8 mouse cellular contexts compared by ENCODE assay signal in the genomic region with DNA sequence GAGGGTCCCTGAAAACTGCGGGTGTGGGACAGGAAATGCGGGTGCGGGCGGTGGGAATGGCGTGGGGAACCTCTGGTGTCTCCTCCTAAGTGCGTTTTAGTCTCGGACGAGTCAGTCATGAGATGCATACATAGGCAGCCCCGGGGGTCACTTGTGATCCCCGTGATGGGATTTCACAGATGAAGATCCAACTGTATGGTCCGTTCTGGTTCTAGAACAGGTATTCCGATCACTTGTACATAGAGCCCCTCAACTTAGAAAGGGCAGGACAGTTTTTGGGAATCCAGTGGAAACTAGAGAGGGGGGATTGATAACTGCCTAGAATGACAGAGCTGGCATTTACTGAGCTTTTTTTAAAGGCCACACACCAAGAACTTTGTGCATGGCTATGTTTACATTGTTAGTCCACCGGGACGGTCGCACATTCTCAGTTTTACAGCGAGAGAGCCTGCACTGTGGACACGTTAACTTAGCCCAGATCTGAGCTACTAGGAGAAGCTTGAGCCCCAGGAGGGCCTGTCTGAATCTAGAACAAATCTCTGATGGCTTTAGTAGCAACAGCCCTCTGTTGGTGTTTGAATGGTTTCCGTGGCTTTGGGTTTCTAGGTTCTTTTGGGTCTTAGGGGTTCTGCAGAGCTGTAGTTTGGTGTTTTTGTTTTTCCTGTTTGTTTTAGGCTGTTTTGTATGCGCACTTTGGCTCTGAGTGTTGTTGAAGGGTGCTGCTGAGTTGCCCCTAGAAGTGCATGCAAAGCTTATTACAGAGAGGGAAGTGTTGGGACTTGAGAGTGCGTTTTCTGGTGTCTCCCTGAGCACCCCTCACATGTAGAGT. TPM values are rescaled to one million over a fixed set of nuclear protein-coding genes. Genes with fewer than 3 reads are reported as not detected.
DNase-seq lines count a peak whose midpoint lies in the region; ATAC-seq lines count a peak whose summit lies in the region.

No protein-coding gene starts in this region.

- DNase-seq in right cerebral cortex, adult 18-20 months: peak; percentile 14
- no peak for DNase-seq in right cerebral cortex, postnatal 10 days (ENCODE audit: low spot score in 2 of 2)
- peak; percentile 40 for DNase-seq in brain, adult 2 months (ENCODE audit: low read depth, low spot score)
- peak; percentile 25 for DNase-seq in forebrain, embryonic 10.5 days (ENCODE audit: extremely low spot score, low spot score)
- peak; percentile 32 for DNase-seq in kidney, adult 18-20 months
- peak; percentile 5 for DNase-seq in lung, postnatal 25 days (ENCODE audit: low spot score)
- peak; percentile 15 for DNase-seq in thymus, postnatal 25 days

- H3K9me3 ChIP-seq in forebrain, embryonic 10.5 days: no peaks in the 10 kb centered on the region

- no peaks in the 10 kb centered on the region for H3K27me3 ChIP-seq in forebrain, embryonic 10.5 days (ENCODE audit: poor library complexity, severe bottlenecking)

- peak overlapping the region; percentile 96 for H3K4me3 ChIP-seq in forebrain, embryonic 10.5 days

- WGBS in forebrain, embryonic 10.5 days: 2% methylated on average over 20 of the region's 20 CpGs

- no peak for ATAC-seq in activated CD4-positive, CD25-positive, alpha-beta regulatory T cell, adult 4 months

- H3K27ac ChIP-seq in forebrain, embryonic 10.5 days: peak overlapping the region; percentile 99

- peaks cover 53% of the 10 kb centered on the region for H3K4me1 ChIP-seq in forebrain, embryonic 10.5 days

- peaks cover 4% of the 10 kb centered on the region for H3K36me3 ChIP-seq in forebrain, embryonic 10.5 days (replicated peaks)

RNA-seq across cellular contexts. Expression of a gene that starts 0.8 kb away (rescaled TPM):
- polyA plus RNA-seq in forebrain, embryonic 10.5 days (2016; fragmentation: Nextera tagmentation; extraction: Ambion mirVana): 4.0 and 4.1 TPM in 2 replicates
- polyA plus RNA-seq in activated CD4-positive, CD25-positive, alpha-beta regulatory T cell, adult 4 months (2017; shearing (Covaris generic)): under 1 TPM; 0.68 to 0.70 TPM

RNA-seq across cellular contexts. Expression of a gene that starts 1.0 kb away (rescaled TPM):
- polyA plus RNA-seq in forebrain, embryonic 10.5 days (2016; fragmentation: Nextera tagmentation; extraction: Ambion mirVana): 83.5 and 88.8 TPM in 2 replicates
- 1 to 10 TPM; 2.6 to 5.3 TPM for polyA plus RNA-seq in activated CD4-positive, CD25-positive, alpha-beta regulatory T cell, adult 4 months (2017; shearing (Covaris generic))

Comparison
In these comparisons a context has a peak if more than half of its experiments do, and no peak if none do; other contexts are left out.
1. DNase-seq: peak in right cerebral cortex, adult 18-20 months (single experiment), brain, adult 2 months (single experiment), forebrain, embryonic 10.5 days (single experiment), kidney, adult 18-20 months (single experiment), lung, postnatal 25 days (single experiment) and thymus, postnatal 25 days (single experiment); none in right cerebral cortex, postnatal 10 days (0 of 2).
2. RNA of a gene that starts 1.0 kb away (polyA plus RNA-seq): 83.5 to 88.8 TPM in forebrain, embryonic 10.5 days; 2.6 to 5.3 TPM in activated CD4-positive, CD25-positive, alpha-beta regulatory T cell, adult 4 months; every median in the first group is over 10 times any median in the second.